Mouse (Mus musculus) bone marrow macrophage, adult 2 months (primary cell): ENCODE data around the gene Cldn1. TPM values are rescaled to one million over a fixed set of nuclear protein-coding genes. Genes with fewer than 3 reads are reported as not detected.

Experiments
- H3K27ac ChIP-seq: 2 replicates; pipeline ENCODE4 v1.5.1; 2012; ENCODE audit warnings: low read depth, low read length; ENCODE audit not compliant: insufficient read depth
- H3K4me1 ChIP-seq: 2 replicates; pipeline ENCODE4 v1.6.1; 2012; ENCODE audit warnings: low read length; ENCODE audit not compliant: control insufficient read depth, insufficient read depth
- H3K4me3 ChIP-seq: 2 replicates; pipeline ENCODE4 v1.5.1; 2012; ENCODE audit warnings: mild to moderate bottlenecking, low read length, moderate library complexity; ENCODE audit not compliant: insufficient read depth
- CTCF ChIP-seq: IDR thresholded peaks from 2 replicates; pipeline ENCODE4 v1.5.1; 2012; ENCODE audit warnings: low read depth, mild to moderate bottlenecking, low read length, moderate library complexity
- POLR2A ChIP-seq: IDR thresholded peaks from 2 replicates; pipeline ENCODE4 v1.6.1; 2012; ENCODE audit warnings: mild to moderate bottlenecking, low read depth, low read length, borderline replicate concordance
- polyA plus RNA-seq: library from polyadenylated mRNA; stranded (reverse); fragments of >200 nt; gene quantifications from 2 replicates; pipeline ENCODE4 v1.2.4, GENCODE M21; 2012; ENCODE audit not compliant: missing spikeins, insufficient read depth, insufficient read length

Cldn1 gene
- polyA plus RNA-seq = not detected in 2 replicates

- H3K4me1 ChIP-seq = no peaks in the 10 kb centered on the region
These were observed at the start of gene Cldn1 for GRCm38 (mm10) chr16:26371325-26372053. Gene Cldn1 (minus strand): TSS chr16:26371841.

GRCm38 (mm10) chr16:26418616-26419015 lies 47.0 kb upstream of the Cldn1 start:
- Histone ChIP-seq H3K4me3 (no peak overlapping the region), H3K4me1 (no peaks in the 10 kb centered on the region), H3K27ac (no peak overlapping the region)
- TF ChIP-seq POLR2A (no peak), CTCF (no peak)

More at GRCm38 (mm10) chr16:26371325-26372053, at the start of gene Cldn1:
- no peak within 1 kb of the TSS for H3K4me3 ChIP-seq
- TF ChIP-seq POLR2A (no peak), CTCF (peak; percentile 67)
- no peak within 1 kb of the TSS for H3K27ac ChIP-seq

DNA sequence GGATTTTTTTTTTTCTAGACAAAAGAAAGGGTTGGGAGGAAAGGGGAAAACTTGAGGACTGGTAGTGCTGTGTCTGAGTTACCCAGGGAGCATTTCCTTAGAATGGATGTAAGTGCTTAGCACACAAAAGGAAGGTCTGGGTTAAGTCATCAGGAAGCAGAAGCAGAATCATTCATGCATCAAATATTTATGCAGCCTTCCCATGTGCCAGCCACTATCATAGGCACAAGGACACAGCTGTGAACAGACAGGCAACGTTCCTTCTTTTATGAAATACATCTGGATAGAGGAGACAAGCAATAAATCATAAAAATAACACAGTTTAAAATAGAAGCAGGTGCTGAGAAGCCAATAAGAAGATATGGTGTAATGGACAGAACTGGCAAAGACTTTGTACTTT lies 32.4 kb upstream of the Cldn1 start:
- Histone ChIP-seq H3K4me3 (no peak overlapping the region), H3K4me1 (no peaks in the 10 kb centered on the region), H3K27ac (no peak overlapping the region)
- TF ChIP-seq POLR2A (no peak), CTCF (no peak)

DNA sequence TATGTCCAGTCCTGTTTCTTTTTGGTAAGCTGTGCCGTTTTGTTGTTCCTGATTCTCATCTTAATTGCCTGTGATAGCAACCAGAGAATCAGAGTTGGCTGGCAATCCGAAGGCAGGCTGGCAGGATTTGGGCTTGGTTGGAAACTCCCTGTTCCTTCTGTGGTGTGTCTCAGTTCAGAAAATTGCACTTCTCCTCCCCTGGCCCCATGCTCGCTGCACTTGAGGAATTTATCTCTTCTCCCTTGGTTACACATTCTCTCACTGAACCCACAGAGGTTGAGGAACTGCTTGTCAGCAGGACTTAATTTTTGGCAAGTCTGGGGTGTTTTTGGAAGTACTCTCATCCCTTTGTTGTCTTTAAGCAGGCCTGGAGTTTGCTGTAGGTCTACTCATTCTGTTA lies 29.3 kb upstream of the Cldn1 start:
- Histone ChIP-seq H3K27ac (no peak overlapping the region), H3K4me3 (no peak overlapping the region), H3K4me1 (no peaks in the 10 kb centered on the region)
- no peak for TF ChIP-seq CTCF

DNA sequence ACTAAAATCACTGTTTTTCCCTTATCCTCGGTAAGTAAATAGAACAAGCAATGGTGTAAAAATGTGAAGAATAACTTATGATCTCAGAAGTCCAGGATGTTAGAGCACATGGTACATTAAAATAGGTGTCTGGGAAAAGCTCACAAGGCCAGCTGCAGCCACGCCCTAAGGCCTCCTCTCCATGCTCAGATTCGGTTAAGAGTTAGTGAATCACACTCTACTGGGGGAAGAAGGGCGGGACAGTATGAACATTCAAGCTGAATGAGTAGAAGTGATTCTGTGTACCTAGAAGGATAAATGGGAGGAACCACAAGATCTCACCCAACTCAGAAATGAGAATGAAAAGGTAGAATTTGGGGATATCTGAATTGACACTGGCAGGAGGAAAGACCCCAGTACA lies 28.9 kb upstream of the Cldn1 start:
- Histone ChIP-seq H3K4me3 (no peak overlapping the region), H3K4me1 (no peaks in the 10 kb centered on the region), H3K27ac (no peak overlapping the region)
- no peak for TF ChIP-seq CTCF
- TF ChIP-seq POLR2A = no peak

DNA sequence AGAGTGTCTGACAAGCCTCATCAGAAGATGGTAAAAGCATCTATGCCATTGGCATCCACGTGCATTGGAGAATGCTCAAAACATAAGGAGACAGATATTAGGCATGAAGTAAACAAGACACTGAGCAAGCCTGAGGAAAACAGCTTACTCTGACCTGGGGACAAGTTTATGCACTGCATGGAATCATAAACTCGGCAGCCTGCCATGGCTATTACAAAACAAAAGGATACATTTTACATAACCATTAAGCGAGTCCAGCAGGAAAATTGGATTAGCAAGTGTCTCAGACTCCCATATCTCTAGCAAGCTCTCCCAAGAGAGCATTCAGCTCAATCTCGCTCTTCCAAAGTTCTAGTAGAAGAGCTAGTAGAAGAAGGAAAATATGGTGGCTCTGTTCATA lies 19.3 kb upstream of the Cldn1 start:
- no peak for TF ChIP-seq CTCF
- no peak for TF ChIP-seq POLR2A
- H3K4me3 ChIP-seq = no peak overlapping the region
- no peak overlapping the region for H3K27ac ChIP-seq
- no peaks in the 10 kb centered on the region for H3K4me1 ChIP-seq

- no peaks in the 10 kb centered on the region for H3K4me1 ChIP-seq
- no peak for TF ChIP-seq POLR2A
- TF ChIP-seq CTCF = no peak
- H3K27ac ChIP-seq = no peak overlapping the region
- no peak overlapping the region for H3K4me3 ChIP-seq
These were observed 14.5 kb upstream of the Cldn1 start for GRCm38 (mm10) chr16:26386159-26386558.

DNA sequence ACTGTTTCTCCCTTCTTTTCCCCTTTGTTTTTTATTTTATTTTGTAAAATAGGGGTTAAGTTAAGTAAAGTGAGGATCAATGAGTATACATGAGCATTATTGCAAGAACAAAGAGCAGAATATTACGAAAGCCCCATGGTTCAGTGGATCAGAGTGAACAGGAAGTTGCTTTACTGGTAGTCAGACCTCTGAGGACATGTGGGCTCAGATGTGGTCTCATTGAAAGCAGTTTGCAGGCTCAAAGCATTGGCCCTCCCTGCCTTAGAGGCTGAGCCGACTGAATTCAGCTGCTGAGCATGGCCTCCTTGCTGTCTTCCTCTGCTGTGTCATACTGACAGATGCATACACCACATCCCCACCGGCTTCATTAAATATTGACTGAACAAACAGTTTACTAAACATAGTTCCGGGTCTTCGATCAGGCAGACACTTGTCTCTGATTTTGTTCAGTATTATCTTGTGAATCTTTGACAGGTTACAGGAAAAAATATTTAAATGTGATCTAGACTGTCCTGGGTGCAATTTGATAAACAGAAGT lies 12.5 kb upstream of the Cldn1 start:
- Histone ChIP-seq H3K4me3 (no peak overlapping the region), H3K27ac (no peak overlapping the region), H3K4me1 (no peaks in the 10 kb centered on the region)
- no peak for TF ChIP-seq CTCF
- no peak for TF ChIP-seq POLR2A

DNA sequence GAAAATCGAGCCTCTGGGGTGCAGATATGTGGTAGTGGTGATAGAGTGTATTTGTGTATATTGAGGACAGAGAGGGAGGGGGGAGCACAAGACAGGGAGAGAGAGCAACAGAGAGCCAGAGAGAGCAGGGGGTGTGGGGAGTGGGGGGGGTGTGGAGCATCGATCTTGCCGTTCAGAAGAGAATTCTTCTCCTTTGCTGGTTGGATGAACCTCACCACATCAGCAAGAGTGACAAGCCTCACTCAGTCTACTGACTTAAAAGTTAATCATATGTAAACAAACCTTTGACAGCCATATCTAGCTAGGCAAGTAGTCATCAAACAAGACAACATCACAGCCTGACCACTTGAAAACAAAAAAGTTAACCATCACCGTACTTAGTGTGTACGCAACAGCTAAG lies 5.5 kb upstream of the Cldn1 start:
- Histone ChIP-seq H3K4me3 (no peak overlapping the region), H3K4me1 (no peaks in the 10 kb centered on the region), H3K27ac (no peak overlapping the region)
- TF ChIP-seq CTCF (no peak), POLR2A (no peak)

DNA sequence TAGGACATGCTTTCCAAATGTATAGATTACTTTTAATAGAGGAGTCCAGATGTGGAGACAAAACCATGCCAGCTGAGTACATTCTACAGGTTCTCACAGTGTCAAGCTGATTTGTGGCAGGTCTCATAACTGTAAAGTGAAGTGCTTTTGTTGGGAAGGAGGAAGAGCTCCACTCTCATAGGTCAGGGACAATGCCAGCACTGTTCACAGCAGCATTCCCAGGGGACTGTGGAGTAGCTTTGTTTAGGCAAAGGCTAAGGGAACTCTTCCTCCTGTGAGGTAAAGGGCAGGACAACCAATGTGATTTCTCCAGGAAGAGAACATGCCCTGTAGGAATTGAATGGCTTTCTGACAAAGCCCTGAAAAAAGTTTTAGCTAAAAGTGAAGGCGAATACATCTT lies 1.5 kb downstream of the Cldn1 start:
- Histone ChIP-seq H3K4me1 (no peaks in the 10 kb centered on the region), H3K4me3 (no peak overlapping the region), H3K27ac (no peak overlapping the region)
- no peak for TF ChIP-seq CTCF
- TF ChIP-seq POLR2A = no peak
